Mouse (Mus musculus): ENCODE measurements around the gene Nr2f6. TPM values are rescaled to one million over a fixed set of nuclear protein-coding genes. Genes with fewer than 3 reads are reported as not detected.

The Nr2f6 gene
- polyA plus RNA-seq, 1 experiment from 2014 or later: 18.4 TPM

DNA sequence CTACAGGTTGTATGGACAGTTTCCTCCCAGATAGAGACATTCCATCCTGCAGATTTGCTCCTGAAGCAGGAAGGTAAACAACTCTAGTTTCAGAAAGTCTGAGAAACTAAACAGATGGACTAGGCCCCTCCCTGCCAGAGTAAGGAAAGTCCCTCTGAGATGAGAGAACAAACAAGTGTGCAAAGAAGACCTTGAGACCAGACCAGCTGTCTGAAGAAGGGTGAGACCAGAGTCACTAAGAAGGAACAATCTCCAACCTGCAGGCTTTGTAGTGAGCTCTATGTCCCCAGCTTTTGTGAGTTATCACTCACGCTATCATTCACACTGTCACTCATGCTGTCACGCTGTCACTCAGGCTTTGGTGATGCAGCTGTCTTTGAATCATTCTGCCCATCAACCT lies 9.9 kb upstream of the Nr2f6 start:
- DNase-seq (ENCODE audit: low spot score): no peak

DNA sequence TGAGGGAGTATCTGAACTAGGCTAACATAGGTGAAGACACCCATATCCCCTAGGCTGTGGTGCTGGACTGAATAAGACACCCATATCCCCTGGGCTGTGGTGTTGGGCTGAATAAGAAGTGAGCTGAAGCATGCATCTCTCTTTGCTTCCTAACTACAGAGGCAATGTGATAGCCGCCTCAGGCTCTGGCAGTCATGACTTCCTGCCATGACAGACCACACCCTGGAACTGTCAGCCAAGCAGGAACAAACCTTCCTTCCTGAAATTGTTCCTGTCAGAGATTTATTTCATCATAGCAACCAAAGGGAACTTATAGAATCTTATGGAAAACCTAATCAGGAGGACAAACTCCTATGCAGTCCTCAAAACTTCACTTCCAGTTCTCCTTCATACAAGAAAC lies 6.5 kb upstream of the Nr2f6 start:
- DNase-seq (ENCODE audit: low spot score): no peak

DNA sequence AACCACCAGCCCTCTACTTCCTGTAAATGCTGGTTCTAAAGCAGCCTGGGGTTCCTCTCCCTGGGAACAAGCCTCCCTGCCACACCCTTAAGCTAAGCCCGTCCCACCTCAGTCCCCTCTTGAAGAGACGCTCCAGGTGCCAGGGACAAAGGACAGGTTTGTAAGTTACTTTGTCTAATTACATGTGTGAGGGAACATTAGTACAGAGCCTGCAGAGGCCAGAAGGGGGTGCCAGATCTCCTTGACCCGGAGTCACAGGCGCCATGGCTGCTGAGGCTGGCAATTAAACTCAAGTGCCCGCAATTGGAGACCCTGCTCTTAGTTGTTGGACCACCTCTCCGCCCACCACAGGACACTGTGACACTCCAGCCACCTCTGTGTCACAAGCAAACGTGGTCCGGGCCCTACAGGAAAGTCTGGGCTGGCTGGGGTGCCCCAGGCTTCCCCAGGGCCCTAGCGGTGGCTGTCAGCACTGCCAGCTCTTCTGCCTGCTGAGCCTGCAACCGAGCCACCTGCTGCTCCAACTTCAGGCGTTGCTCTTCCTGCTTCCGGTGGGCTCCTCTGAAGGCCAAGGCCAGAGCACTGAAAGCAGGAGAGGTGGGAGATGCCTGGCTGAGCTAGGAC lies 3.6 kb upstream of the Nr2f6 start:
- no peak for DNase-seq (ENCODE audit: low spot score)

DNA sequence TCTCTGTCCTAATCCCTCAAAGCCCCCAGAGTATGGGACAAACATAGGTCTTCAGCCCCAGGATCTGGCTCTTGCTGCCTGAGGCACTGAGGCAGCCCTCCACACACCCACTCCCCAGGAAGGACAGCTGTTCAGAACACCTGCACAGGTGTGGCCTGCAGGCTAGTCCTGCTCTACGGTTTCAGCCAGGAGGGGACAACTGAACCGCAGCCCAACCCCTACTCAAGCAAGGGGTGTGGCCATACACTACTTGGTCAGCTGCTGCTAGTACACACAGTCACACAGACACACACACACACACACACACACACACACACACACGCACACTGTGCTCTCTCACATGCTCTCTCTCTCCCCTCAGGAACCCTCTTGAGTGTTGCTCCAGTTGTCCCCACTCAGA lies 2.1 kb upstream of the Nr2f6 start:
- DNase-seq (ENCODE audit: low spot score): no peak

DNA sequence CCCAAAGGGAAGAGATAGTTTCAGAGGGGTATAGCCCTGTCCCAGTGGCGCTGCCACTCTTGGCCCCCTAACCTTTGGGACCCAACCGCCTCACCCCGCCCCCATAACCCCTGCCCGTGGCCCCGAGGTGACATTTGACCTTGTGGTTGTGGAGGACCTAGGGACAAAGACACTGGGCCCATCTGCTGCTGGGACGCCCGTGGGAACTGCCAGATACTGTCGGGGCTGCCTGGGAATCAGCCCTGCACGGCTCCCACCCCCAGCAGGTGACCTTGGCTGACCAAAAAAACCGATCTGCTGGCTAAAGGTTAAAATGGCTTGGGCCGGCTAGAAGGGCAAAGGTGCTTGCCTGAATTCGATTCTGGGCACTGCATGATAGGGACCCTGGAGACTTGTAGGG lies 1.6 kb upstream of the Nr2f6 start:
- DNase-seq (ENCODE audit: low spot score): no peak

DNA sequence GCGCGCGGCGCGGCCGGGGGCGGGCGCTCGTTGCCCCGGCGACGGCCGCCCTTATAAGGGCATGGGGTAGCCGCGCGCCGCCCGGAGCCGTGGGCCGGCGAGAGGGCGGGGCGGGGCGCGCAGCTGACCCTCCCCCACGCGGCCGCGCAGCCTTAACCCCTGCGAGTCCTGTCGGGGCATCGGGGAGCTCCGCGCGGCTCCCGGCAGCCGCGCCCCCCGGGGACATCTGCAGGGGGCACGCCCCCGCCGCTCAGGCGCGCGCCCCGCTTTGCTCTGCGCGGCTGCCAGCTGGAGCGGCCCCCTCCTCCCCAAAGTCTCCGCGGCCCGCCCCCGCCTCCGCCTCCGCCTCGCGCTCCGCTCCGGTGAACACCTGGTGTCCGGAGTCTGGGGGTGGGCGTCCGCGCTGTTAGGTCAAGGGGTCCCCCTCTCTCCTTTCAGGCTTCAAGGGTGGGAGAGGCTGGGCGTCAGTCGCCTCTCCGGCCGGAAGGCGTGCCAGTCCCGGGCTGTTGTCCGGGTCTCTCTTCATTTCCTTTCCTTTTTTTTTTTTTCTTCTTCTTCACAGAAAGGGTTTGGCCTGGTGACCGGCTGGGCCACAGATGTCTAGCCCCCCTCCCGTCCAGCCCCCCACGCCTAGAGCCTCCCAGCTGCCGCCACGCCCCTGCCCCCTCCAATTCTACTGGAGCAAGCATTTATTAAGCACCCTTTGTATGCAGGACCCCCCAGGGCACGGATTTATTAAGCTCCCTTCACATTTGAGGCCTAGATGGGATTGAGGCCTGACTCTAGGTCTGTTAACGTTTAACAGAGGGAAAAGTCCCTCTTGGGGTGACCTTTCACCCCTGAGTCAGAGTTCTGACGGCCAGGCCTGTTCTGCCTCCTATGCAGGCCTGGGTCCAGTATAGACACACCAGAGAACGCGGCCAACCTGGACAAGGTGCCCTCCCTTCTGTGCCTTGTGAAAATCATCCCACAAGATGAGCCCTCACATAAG lies 506 bp upstream of the Nr2f6 start:
- DNase-seq (ENCODE audit: low spot score): peak; percentile 73

DNA sequence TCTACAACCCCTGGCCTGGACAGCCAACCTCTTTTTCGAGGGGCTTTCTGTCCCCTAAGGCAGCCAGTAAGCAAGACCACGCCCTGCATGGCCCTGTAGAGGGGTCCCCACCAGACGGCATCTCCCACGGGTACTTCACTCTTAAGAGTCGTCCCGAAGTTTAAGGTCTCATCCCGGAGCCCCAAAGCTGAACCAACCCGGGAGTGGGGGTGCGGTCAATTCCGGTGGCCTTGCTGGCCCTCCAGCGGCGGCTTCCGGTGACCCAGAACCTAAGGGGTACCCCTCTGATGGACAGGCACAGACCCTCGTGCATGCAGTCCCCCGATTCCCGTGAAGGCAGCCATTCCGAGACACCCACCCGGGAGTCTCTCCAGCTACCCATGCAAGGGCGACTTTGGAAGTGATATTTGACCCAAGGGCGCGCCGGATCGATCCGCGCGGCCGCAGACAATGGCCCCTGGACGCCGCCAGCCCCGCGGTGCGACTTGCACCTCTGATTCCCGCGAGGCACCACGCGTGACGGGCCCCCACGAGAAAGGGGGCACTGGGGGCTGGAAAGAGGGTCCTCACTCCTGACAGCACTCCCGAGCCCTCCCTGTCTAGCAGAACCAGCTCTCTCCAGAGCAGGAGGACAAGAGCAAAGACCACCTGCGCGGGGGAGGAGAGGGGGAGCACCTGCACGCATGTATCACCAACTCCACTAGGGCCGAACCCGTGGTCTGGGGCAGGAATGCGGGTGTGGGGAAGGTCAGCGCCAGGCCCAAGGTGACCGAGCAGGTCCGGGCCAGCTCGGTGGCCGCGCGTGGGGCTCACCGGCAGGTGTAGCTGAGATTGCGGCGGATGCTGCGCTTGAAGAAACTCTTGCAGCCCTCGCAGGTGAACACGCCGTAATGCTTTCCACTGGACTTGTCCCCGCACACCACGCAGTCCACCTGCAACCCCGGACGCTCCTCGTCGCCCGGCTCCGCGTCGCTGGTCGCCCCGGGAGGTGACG lies 1.3 kb downstream of the Nr2f6 start:
- DNase-seq (ENCODE audit: low spot score): no peak

DNA sequence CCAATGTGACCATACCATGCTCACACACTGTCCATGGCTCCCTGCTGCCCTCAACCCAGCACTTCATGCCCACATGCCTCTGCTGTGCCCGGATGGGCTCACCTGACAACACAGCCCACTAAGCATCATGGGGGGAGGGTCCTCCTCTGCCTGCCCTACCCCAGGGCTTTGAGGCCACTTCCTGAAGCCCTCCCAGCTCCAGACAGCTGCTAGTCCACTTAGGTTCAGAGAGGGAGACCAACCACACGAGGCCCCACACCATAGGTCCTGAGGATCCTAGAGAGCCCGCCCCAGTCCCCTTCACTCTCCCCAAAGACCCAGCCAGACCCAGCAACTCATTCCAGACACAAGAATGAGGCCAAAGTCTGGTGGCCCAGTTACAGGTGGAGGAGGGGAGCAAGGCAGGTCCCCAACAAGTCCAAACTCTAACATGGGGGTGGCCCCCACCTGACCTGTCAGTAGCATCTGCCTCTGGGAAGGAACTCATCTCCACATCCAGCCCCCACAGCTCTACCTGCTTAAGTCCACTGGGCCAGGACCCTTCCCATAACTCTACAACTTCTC lies 2.2 kb downstream of the Nr2f6 start:
- DNase-seq (ENCODE audit: low spot score): no peak

DNA sequence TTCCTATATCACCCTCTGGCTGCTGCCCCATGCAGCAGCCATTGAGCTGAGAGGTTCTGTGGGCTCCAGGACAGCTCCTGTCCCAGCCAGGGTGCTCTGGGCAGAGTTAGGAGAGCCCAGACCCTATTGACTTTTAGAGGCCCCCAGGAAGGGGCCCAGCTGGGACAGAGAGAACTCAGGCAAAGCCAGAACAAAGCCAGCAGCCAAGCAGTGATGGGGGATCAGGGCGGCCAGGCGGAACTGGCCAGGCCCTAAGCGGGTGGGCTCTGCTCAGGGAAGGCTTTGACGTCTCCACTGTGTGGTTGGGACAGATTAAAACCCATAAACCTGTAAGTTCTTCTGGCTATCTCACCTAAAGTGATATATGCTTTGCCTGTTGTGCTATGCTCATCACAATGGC lies 2.8 kb downstream of the Nr2f6 start:
- DNase-seq (ENCODE audit: low spot score): no peak

DNA sequence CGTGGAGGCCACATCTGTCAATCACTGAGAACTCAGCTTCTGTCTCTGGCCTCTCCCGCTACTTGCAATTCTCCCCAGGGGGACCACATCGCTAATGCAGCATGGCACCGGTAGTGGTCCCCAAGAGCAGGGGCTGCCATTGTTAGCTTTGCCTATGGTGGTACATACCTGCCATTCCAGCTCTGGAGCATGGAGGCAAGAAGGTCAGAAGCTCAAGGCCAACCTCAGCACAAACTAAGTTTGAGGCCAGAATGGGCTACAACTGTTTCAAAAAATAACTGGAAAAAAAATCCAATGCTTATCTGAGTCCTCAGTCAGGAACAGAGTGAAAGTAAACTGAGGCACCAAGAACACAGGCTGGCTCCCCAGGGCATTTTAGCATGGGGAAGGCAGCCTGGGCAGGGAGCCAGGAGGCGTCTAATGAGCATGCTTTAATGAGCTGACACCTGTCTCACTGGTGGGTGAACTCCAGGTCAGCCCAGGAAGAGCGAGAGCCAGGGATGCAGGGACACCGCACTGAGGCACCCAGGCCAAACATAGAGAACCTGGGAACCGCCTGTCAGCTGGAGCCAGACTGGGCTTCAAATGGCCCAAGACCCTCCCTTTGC lies 5.2 kb downstream of the Nr2f6 start:
- no peak for DNase-seq (ENCODE audit: low spot score)

DNA sequence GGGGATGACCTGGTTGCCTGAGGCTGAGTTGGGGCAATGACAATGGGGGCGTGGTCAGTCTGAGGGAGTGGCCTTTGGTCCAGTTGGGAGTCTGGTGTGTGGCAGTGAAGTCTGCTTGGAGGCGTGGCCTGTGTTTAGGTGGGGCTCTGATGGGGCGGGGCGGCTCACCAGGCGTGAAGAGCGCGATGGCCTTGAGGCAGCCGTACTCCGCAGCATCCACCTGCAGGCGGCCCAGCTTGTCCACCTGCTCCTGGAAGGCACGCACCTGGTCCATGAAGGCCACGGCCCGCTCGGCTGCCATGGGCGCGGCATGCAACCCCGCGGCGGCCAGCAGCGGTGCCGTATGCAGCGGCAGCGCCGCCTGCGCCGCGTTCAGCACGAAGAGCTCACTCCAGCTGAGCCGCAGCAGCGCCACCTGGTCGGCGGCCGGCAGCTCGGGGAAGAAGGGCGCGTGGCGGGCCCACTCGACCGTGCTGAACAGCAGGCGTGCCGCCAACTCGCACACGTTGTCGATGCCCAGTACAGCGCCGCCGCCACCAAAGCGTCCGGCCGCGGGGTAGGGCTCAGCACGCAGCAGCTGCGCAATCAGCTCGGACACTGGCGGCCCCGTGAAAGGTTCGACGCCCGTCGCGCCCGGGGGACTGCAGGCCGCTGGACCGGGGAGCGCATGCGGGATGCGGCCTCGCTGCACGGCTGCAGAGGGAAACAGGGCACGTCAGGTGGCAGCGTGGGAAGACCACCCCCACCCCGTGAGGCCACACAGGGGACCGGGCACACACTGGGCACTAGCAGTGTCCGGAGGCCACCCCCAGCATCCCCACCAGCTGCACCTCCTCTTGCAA lies 6.0 kb downstream of the Nr2f6 start:
- peak; percentile 63 for DNase-seq (ENCODE audit: low spot score)

DNA sequence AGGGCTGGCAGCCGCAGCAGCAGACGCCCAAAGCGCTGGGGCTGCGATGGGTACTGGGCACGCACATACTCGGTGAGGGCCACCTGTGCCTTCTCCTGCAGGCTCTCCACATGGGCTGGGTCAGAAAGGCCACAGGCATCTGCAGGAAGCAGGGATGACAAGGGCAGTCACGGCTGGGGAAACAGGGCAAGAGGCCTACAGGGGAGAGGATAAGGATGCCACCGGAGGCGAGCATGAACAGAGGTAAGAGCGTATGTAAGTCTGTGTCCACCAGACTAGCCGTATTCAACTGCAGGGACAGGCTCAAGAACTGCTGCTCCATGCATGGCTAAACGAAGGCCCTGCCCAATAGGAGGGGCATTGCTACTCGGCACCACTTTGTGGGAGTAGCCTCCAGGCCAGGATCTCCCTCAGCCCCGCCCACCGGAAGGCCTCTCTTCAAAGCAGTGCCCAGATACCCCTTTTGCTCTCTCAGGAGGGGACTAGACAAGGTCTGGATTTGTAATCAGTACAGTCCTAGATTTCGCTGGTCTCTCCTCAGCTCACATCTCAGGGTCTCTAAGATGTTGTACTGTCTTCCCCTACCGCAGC lies 7.0 kb downstream of the Nr2f6 start:
- DNase-seq (ENCODE audit: low spot score): no peak

DNA sequence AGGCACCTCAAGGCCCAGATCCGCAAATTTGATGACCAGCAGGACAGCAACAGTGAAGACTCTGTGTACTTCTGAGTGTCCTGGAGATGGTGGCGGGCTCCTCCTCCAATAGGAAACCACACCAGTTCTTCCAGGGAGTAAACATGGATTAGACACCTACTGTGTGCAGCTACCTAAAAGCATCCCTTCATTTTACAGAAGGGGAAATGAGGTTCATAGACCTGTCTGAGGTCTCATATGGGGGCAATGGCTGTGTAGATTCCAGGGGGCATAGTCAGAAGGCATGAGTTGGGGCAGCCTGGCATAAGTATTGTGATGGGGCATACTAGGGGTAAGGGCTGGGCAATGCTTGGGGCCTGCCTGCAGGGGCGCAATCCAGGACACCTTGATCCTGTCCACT lies 8.8 kb downstream of the Nr2f6 start:
- DNase-seq (ENCODE audit: low spot score): no peak

DNA sequence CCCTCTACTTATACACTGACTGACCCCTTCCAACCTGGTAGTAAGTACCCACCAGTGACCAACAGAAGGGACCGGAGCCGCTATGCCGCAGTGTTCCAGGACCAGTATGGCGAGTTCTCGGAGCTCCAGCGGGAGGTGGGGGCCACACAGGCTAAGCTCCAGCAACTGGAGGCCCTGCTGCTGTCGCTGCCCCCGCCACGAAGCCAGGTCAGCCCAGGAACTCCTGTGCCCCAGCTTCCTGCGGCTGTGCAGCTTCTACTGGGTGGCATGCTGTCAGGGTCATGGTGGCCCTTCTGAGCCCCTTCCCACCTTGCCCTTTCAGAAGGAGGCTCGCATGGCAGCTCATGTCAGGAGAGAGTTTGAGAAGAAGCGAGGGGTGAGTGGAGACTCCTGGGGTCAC lies 9.3 kb downstream of the Nr2f6 start:
- DNase-seq (ENCODE audit: low spot score): no peak

DNA sequence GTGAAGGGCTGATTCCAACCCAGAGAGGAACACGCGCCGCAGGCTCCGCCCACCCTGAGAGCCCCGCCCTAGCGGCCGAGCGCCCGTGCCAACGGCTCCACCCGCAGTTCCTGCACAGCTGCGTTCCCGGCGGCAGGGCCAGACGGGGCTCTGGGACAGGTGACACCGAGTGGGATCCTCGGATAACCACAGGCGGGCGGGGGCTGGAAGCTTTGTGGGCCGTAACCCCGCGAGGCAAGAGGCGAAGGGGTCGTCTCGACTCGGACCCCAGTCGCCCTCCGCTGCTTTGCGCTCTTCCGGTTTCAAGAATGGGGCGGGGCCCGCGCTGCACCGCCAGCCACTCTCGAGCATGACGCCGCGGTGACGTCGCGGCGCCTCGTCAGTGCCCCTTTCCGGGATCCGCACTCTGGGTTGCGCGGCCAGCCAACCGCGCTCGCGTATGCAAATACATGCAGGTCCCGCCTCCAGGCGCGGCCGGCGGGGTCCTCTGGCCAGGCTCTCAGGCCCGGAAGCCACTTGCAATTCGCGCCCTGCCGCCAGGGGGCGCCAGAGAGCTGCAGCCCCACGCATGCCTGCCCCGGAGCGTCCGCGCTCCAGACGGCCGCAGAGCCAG lies 10.4 kb downstream of the Nr2f6 start, which contains the start of gene Ocel1:
Ocel1 (plus strand) TSS at position 63 of the 613 bp plus-strand sequence.
- DNase-seq (ENCODE audit: low spot score): peak; percentile 99

DNA sequence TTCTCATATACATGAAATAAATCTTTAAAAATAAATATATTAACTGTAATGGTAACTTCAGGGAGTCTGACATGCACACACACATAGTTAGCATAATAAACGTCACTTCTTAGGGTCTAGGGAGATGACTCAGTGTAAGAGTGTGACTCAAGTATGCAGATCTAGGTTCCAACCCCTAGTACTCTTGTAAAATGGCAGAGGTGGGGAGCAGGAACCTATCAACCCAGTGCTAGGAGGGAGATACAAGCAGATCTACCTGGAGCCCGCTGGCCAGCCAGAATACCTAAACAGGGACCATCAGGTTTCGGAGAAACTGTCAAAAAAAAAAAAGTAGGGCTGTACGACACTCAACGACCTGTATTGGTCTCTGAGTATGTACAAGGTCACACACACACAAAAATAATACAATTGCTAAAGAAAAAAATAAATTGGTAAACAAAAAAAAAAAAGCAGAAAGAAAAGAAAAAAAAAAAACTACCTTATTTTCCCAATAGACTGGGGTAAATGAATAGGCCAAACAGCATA lies 11.0 kb downstream of the Nr2f6 start:
- DNase-seq (ENCODE audit: low spot score): peak; percentile 21

DNA sequence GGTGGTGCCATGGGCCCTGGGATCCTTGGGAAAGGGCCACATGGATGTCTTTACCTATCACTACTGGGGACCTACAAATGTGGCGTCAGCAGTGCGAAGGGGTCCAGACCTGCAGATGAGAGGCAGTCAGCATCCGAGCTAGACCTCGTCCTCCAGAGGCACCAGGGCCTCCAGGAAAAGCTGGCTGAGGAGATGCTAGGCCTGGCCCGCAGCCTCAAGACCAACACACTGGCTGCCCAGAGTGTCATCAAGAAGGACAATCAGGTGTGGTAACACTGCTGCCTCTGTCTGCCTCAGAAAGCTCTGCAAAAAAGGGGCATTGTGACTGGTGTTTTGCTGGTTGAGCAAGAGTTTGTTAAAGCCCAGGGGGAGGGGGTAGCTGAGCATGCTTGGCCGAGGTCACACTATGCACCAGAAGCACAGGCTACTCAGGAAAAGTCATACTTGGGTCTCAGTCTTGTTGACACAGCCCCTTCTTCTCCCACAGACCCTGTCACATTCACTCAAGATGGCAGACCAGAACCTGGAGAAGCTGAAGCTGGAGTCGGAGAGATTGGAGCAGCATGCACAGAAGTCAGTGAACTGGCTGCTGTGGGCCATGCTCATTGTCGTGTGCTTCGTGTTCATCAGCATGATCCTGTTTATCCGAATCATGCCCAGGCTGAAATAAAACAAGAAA lies 12.6 kb downstream of the Nr2f6 start:
- no peak for DNase-seq (ENCODE audit: low spot score)

DNA sequence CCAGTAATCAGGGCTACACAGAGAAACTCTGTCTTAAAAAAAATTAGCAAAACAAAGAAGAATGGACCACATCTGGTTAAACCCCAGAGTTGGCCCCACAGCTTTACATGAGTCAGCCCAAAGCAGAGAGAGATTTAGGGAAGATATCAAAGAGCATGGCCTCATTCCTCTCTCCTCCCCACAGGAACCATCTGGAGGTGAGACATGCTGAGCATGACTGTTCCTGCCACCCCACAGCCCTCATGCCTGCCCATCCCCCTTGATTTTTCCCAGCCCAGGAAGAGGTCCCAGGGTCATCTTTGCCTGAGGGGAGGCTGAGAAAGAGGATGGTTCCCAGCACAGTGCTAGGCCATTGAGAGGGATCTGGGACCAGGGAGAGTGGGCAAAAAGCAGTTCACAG lies 13.4 kb downstream of the Nr2f6 start:
- no peak for DNase-seq (ENCODE audit: low spot score)
